Mouse (Mus musculus) liver, postnatal 0 days (tissue): ENCODE data around the gene Dmbt1.

Experiments
- CTCF ChIP-seq: sonication (generic); IDR thresholded peaks from 2 replicates; pipeline ENCODE4 v1.5.1; 2016; ENCODE audit warnings: antibody characterized with exemption, low read depth
- EP300 ChIP-seq: IDR thresholded peaks from 2 replicates; pipeline ENCODE4 v1.6.1; 2016; ENCODE audit warnings: antibody characterized with exemption, low read depth, mild to moderate bottlenecking

DNA sequence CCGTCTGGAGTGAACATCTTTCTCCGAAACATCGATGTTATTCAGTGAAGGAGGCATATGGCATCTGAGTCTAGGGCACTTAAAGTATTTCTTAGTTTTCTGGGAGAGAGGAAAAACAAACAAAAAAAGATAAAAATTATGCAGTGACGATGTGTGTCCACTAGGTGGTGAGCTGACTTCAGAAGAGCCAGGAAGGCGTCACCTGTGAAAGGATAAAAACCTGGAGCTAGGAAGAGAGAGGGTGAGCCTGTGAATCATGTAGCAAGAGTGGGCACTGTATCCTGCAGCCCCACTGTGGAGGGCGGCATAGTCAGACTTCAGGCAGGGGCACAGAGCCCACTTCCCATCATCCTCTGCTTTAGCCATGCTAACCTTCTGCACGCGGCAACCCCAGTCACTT, 37.9 kb upstream of the Dmbt1 start:
- TF ChIP-seq CTCF (peak; percentile 64), EP300 (no peak)
